Mouse (Mus musculus) adrenal gland, adult 2 months (tissue): Measurements from ENCODE around the gene Vps25. TPM values are rescaled to one million over a fixed set of nuclear protein-coding genes. Genes with fewer than 3 reads are reported as not detected.

ENCODE experiments used
- DNase-seq: peaks from one replicate; pipeline ENCODE4 v3.0.0; 2021
- polyA plus RNA-seq: library from polyadenylated mRNA; depleted of rRNA; stranded (reverse); fragments of >200 nt; gene quantifications from 2 replicates; pipeline ENCODE4 v1.2.3, GENCODE M21; 2012
- total RNA-seq, 2 experiments: library from RNA; stranded (reverse); gene quantifications; 2 replicates each; pipeline ENCODE4 v1.2.3; 2021

Vps25 gene
- total and polyA plus RNA-seq, 3 experiments = 102 to 186 (median 116) TPM

GRCm38 (mm10) chr11:101272446-101272845, 18.9 kb downstream of the Vps25 start:
- DNase-seq = no peak

- DNase-seq = no peak
Observed at GRCm38 (mm10) chr11:101275309-101275708, 21.8 kb downstream of the Vps25 start.

GRCm38 (mm10) chr11:101276319-101277070, 23.0 kb downstream of the Vps25 start:
- DNase-seq = no peak

- DNase-seq = no peak
Observed at GRCm38 (mm10) chr11:101277381-101278222, 24.1 kb downstream of the Vps25 start.

- DNase-seq = peak; percentile 90
Observed at GRCm38 (mm10) chr11:101278223-101279192, 25.0 kb downstream of the Vps25 start, which contains the start of the genes Cntd1 and Coa3. Gene Cntd1 (plus strand): TSS chr11:101279012. Gene Coa3 (minus strand): TSS chr11:101279114.

GRCm38 (mm10) chr11:101279193-101279569, 25.7 kb downstream of the Vps25 start:
- no peak for DNase-seq

- no peak for DNase-seq
Observed at GRCm38 (mm10) chr11:101280837-101281236, 27.3 kb downstream of the Vps25 start.

GRCm38 (mm10) chr11:101282896-101283295, 29.4 kb downstream of the Vps25 start:
- DNase-seq = no peak

GRCm38 (mm10) chr11:101283805-101284204, 30.3 kb downstream of the Vps25 start:
- no peak for DNase-seq

GRCm38 (mm10) chr11:101287306-101287705, 33.8 kb downstream of the Vps25 start:
- peak; percentile 83 for DNase-seq

- no peak for DNase-seq
Observed at GRCm38 (mm10) chr11:101291231-101291630, 37.7 kb downstream of the Vps25 start.

- DNase-seq = no peak
Observed at GRCm38 (mm10) chr11:101295191-101295590, 41.7 kb downstream of the Vps25 start.

GRCm38 (mm10) chr11:101300881-101301280, 47.4 kb downstream of the Vps25 start:
- DNase-seq = no peak

- DNase-seq = no peak
Observed at GRCm38 (mm10) chr11:101301299-101302003, 47.9 kb downstream of the Vps25 start.

GRCm38 (mm10) chr11:101302004-101302798, 48.7 kb downstream of the Vps25 start, which contains the start of gene Becn1:
Gene Becn1 (minus strand): TSS chr11:101302286.
- peak; percentile 94 for DNase-seq

- no peak for DNase-seq
Observed at GRCm38 (mm10) chr11:101307744-101308143, 54.2 kb downstream of the Vps25 start.
